Mouse (Mus musculus) heart, embryonic 16.5 days (tissue): ENCODE data around the gene Gucy1a1. TPM values are rescaled to one million over a fixed set of nuclear protein-coding genes. Genes with fewer than 3 reads are reported as not detected.

ENCODE experiments used
- ATAC-seq: fragments of 200-750 bp; cut with Nextera tagmentation; replicated peaks from 2 replicates; pipeline ENCODE4 v1.8.0; 2017; ENCODE audit warnings: moderate number of reproducible peaks; ENCODE audit not compliant: insufficient read depth, low FRiP score; ENCODE audit errors: extremely low read depth
- H3K27ac ChIP-seq: fragments of 300-500 bp; sonication (generic); 2 replicates; pipeline ENCODE4 v1.5.1; 2014; ENCODE audit warnings: mild to moderate bottlenecking, low read length, control low read depth, moderate library complexity
- H3K27me3 ChIP-seq: fragments of 300-500 bp; sonication (generic); 2 replicates; pipeline ENCODE4 v1.6.1; 2014; ENCODE audit warnings: low read length, mixed read lengths; ENCODE audit not compliant: control insufficient read depth, insufficient read depth
- H3K36me3 ChIP-seq: fragments of 300-500 bp; sonication (generic); 2 replicates; pipeline ENCODE4 v1.6.1; 2014; ENCODE audit not compliant: control insufficient read depth, insufficient read depth
- H3K4me1 ChIP-seq: fragments of 300-500 bp; sonication (generic); 2 replicates; pipeline ENCODE4 v1.6.1; 2014; ENCODE audit warnings: low read length, mixed read lengths; ENCODE audit not compliant: control insufficient read depth, insufficient read depth
- H3K4me2 ChIP-seq: fragments of 300-500 bp; sonication (generic); 2 replicates; pipeline ENCODE4 v1.6.1; 2014; ENCODE audit warnings: low read depth, mild to moderate bottlenecking, control low read depth, low read length
- H3K4me3 ChIP-seq: fragments of 300-500 bp; sonication (generic); 2 replicates; pipeline ENCODE4 v1.5.1; 2014; ENCODE audit warnings: mild to moderate bottlenecking, control low read depth, low read length
- H3K9ac ChIP-seq: fragments of 300-500 bp; sonication (generic); 2 replicates; pipeline ENCODE4 v1.6.1; 2014; ENCODE audit warnings: low read length, control low read depth
- H3K9me3 ChIP-seq: fragments of 300-500 bp; sonication (generic); replicated peaks from 2 replicates; pipeline ENCODE4 v1.6.1; 2016; ENCODE audit warnings: low read length; ENCODE audit not compliant: control insufficient read depth
- WGBS: fragments of 180-500 bp; shearing (Covaris S2); extraction: QIAGEN DNeasy Blood & Tissue Kit; methylation state at CpG from one replicate; pipeline ENCODE4 v1.1.7; 2014; 5-methylcytosine and 5-hydroxymethylcytosine counted together
- polyA plus RNA-seq: library from polyadenylated mRNA; unstranded; fragments of >200 nt; fragmentation: Nextera tagmentation; extraction: Ambion mirVana; gene quantifications from 2 replicates; pipeline ENCODE4 v1.2.1, GENCODE M21; 2015

Gucy1a1 gene
- polyA plus RNA-seq, 1 experiment from 2014 or later: 42.7 TPM

DNA sequence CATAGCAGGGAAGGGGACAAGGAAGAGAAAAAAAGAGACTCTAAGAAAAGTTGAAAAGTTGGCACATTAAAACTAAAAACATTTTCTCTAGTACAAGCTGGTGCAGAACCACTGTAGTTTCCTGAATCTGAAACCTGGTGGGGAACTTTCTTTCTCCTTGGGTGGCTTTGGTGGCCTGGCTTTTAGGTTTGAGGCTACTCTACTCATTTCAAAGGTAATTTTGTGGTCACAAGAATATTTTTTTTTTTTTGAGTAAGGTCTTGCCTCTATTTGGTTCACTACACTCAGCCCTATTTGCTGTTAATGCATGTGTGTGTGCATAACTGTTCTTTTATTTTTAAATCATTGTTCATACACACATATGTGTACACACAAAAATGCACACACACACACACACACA is 389 bp upstream of the Gucy1a1 start:
- H3K4me2 ChIP-seq: peak overlapping the region; percentile 88
- no peak overlapping the region for H3K9ac ChIP-seq
- no peaks in the 10 kb centered on the region for H3K9me3 ChIP-seq
- no peak overlapping the region for H3K27ac ChIP-seq
- H3K4me1 ChIP-seq: peaks cover 14% of the 10 kb centered on the region
- peak overlapping the region; percentile 69 for H3K4me3 ChIP-seq
- H3K36me3 ChIP-seq: no peaks in the 10 kb centered on the region
- no peak for ATAC-seq
- no peaks in the 10 kb centered on the region for H3K27me3 ChIP-seq

GRCm38 (mm10) chr3:82144725-82145125 is 864 bp downstream of the Gucy1a1 start:
- peak; percentile 39 for ATAC-seq
- H3K9ac ChIP-seq: peak overlapping the region; percentile 81
- H3K27me3 ChIP-seq: no peaks in the 10 kb centered on the region
- peak overlapping the region; percentile 69 for H3K4me3 ChIP-seq
- peak overlapping the region; percentile 81 for H3K27ac ChIP-seq
- H3K36me3 ChIP-seq: no peaks in the 10 kb centered on the region
- peak overlapping the region; percentile 88 for H3K4me2 ChIP-seq
- H3K9me3 ChIP-seq: no peaks in the 10 kb centered on the region
- H3K4me1 ChIP-seq: peaks cover 17% of the 10 kb centered on the region
- WGBS: 4% methylated on average over 14 of the region's 14 CpGs

GRCm38 (mm10) chr3:82140781-82141180 is 4.8 kb downstream of the Gucy1a1 start:
- Histone ChIP-seq H3K27ac (peak overlapping the region; percentile 76), H3K4me2 (peak overlapping the region; percentile 67), H3K9ac (peak overlapping the region; percentile 66), H3K4me3 (peak overlapping the region; percentile 48), H3K27me3 (no peaks in the 10 kb centered on the region), H3K9me3 (no peaks in the 10 kb centered on the region), H3K4me1 (peaks cover 19% of the 10 kb centered on the region), H3K36me3 (no peaks in the 10 kb centered on the region)
- ATAC-seq: no peak; the same call in 1 of the 2 replicates
- WGBS: 23% methylated on average over 5 of the region's 5 CpGs

GRCm38 (mm10) chr3:82138002-82138667 is 7.5 kb downstream of the Gucy1a1 start:
- Histone ChIP-seq H3K9ac (peak overlapping the region; percentile 49), H3K4me2 (peak overlapping the region; percentile 39)
- no peak for ATAC-seq

GRCm38 (mm10) chr3:82135483-82135882 is 10.1 kb downstream of the Gucy1a1 start:
- no peak overlapping the region for H3K4me3 ChIP-seq
- no peaks in the 10 kb centered on the region for H3K27me3 ChIP-seq
- H3K4me1 ChIP-seq: peaks cover 9% of the 10 kb centered on the region
- WGBS: 80% methylated on average over 1 of the region's 1 CpGs
- H3K27ac ChIP-seq: no peak overlapping the region
- no peaks in the 10 kb centered on the region for H3K9me3 ChIP-seq
- H3K36me3 ChIP-seq: no peaks in the 10 kb centered on the region
- no peak overlapping the region for H3K9ac ChIP-seq
- ATAC-seq: no peak
- H3K4me2 ChIP-seq: no peak overlapping the region

More at GRCm38 (mm10) chr3:82138002-82138667, 7.5 kb downstream of the Gucy1a1 start:
- Histone ChIP-seq H3K4me1 (peaks cover 19% of the 10 kb centered on the region), H3K27ac (peak overlapping the region; percentile 66), H3K36me3 (no peaks in the 10 kb centered on the region), H3K4me3 (no peak overlapping the region), H3K9me3 (no peaks in the 10 kb centered on the region), H3K27me3 (no peaks in the 10 kb centered on the region)
- WGBS: 51% methylated on average over 13 of the region's 13 CpGs

DNA sequence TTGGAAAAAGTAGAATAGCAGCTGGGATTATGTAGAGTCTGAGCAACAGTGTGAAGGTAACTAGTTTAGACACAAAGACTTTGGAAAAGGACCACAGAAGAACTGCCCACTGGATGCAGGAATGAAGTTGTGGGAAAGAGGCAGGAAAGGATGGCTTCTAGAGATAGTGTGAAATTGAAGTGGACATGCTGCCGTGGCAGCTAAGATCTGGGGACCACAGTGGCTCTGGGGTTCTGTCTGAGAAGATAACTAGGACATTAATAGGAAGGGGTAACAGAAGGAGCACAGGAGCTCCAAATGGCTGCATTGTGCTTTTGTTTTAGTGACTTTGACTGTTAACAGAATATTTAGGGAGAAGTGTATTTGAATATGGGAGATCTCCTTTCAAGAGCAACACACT is 16.3 kb downstream of the Gucy1a1 start:
- H3K4me3 ChIP-seq: no peak overlapping the region
- no peaks in the 10 kb centered on the region for H3K9me3 ChIP-seq
- H3K4me1 ChIP-seq: peaks cover 4% of the 10 kb centered on the region
- no peak overlapping the region for H3K27ac ChIP-seq
- ATAC-seq: no peak
- H3K36me3 ChIP-seq: no peaks in the 10 kb centered on the region
- no peak overlapping the region for H3K4me2 ChIP-seq
- H3K9ac ChIP-seq: no peak overlapping the region
- 27% methylated on average over 1 of the region's 1 CpGs for WGBS
- H3K27me3 ChIP-seq: no peaks in the 10 kb centered on the region

GRCm38 (mm10) chr3:82124567-82124966 is 21.0 kb downstream of the Gucy1a1 start:
- no peak overlapping the region for H3K9ac ChIP-seq
- no peaks in the 10 kb centered on the region; the same call in 1 of the 2 replicates for H3K9me3 ChIP-seq
- 77% methylated on average over 1 of the region's 1 CpGs for WGBS
- H3K27me3 ChIP-seq: no peaks in the 10 kb centered on the region
- H3K4me3 ChIP-seq: no peak overlapping the region
- ATAC-seq: no peak
- no peaks in the 10 kb centered on the region; the same call in 1 of the 2 replicates for H3K4me1 ChIP-seq
- H3K36me3 ChIP-seq: no peaks in the 10 kb centered on the region
- H3K4me2 ChIP-seq: no peak overlapping the region
- H3K27ac ChIP-seq: no peak overlapping the region

- no peaks in the 10 kb centered on the region for H3K36me3 ChIP-seq
- WGBS: 81% methylated on average over 1 of the region's 1 CpGs
- no peak overlapping the region for H3K4me3 ChIP-seq
- no peaks in the 10 kb centered on the region; the same call in 1 of the 2 replicates for H3K9me3 ChIP-seq
- H3K27me3 ChIP-seq: no peaks in the 10 kb centered on the region
- H3K27ac ChIP-seq: no peak overlapping the region
- ATAC-seq: no peak
- no peak overlapping the region for H3K4me2 ChIP-seq
- no peak overlapping the region for H3K9ac ChIP-seq
- H3K4me1 ChIP-seq: no peaks in the 10 kb centered on the region
These were observed 26.7 kb downstream of the Gucy1a1 start for GRCm38 (mm10) chr3:82118916-82119315.

DNA sequence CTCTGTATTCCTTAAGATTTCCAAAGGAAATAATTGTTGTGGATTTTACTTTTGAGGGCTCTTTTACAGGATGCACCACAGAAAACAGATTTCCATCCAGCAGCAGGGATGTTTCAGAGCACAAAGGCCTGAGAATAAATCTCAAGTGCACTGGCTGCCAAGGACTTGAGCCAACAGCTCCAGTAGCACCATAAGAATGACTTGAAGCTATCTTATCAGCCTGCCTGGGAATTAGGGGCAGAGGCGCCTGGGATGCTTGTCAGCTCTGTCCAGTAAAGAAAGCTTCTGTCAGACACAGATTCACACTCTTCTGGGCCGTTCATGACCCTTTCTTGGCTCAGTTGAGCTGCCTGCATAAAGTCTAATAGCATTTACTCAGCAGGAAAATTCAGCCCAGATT is 33.1 kb downstream of the Gucy1a1 start:
- no peak overlapping the region for H3K4me3 ChIP-seq
- 16% methylated on average over 2 of the region's 2 CpGs for WGBS

More for the DNA sequence above, 33.1 kb downstream of the Gucy1a1 start:
- ATAC-seq: peak; percentile 88
- Histone ChIP-seq H3K4me2 (peak overlapping the region; percentile 8; the same call in 1 of the 2 replicates), H3K4me1 (peaks cover 12% of the 10 kb centered on the region), H3K27ac (peak overlapping the region; percentile 88), H3K27me3 (no peaks in the 10 kb centered on the region), H3K9me3 (no peaks in the 10 kb centered on the region), H3K36me3 (0 out of 2 replicates have a peak, but pooled peaks cover 5% of the 10 kb centered on the region), H3K9ac (no peak overlapping the region)
